In the genomic region with DNA sequence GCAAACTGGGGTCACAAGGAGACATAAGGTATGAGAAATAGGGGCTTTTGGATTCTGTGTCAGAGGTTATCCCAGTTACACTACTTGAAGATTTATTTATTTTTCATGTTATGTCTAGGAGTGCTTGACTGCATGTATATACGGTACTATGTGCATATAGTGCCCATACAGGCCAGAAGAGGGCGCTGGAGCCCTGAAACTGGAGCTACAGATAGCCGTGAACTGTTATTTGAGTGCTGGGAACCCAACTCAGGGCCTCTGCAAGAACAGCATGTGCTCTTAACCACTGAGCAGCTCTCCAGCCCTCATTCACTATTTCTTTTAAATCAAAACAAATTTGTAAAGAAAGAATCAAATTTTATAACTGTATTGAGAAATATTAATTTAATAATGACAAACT, we compare ENCODE assay signal across 22 mouse cellular contexts.
DNase-seq lines count a peak whose midpoint lies in the region; ATAC-seq and TF ChIP-seq lines count a peak whose summit lies in the region.
"Had no signal": no experiment of that assay in that cellular context is flagged by ENCODE, and none has a peak within 500 bp of the region (broad histone marks: within the 10 kb centered on the region; RNA-seq: fewer than 3 reads in every experiment).

No protein-coding gene starts in this region.

- no peaks in the 10 kb centered on the region for H3K27me3 ChIP-seq in forebrain, postnatal 0 days (ENCODE audit: insufficient read depth, low read length)
- H3K27me3 ChIP-seq in forebrain, embryonic 10.5 days (ENCODE audit: poor library complexity, severe bottlenecking): no peaks in the 10 kb centered on the region
- H3K27me3 ChIP-seq in testis, adult 2 months (ENCODE audit: control insufficient read depth, insufficient read depth, low read length): no peaks in the 10 kb centered on the region
- H3K27me3 ChIP-seq in hindbrain, postnatal 0 days (ENCODE audit: insufficient read depth, low read length): no peaks in the 10 kb centered on the region
- H3K27me3 ChIP-seq: heart, embryonic 15.5 days; hindbrain, embryonic 15.5 days had no signal

- WGBS in forebrain, postnatal 0 days: 85% methylated on average over 3 of the region's 3 CpGs
- 77% methylated on average over 3 of the region's 3 CpGs for WGBS in forebrain, embryonic 10.5 days
- WGBS in hindbrain, postnatal 0 days: 77% methylated on average over 3 of the region's 3 CpGs

- no peak overlapping the region for H3K27ac ChIP-seq in forebrain, postnatal 0 days (ENCODE audit: low read depth, low read length)
- H3K27ac ChIP-seq in forebrain, embryonic 10.5 days: no peak overlapping the region
- no peak overlapping the region for H3K27ac ChIP-seq in testis, adult 2 months (ENCODE audit: control insufficient read depth, insufficient read depth, low read depth, low read length)
- H3K27ac ChIP-seq in hindbrain, postnatal 0 days: no peak overlapping the region
- H3K27ac ChIP-seq: embryonic facial prominence, embryonic 10.5 days; heart, embryonic 15.5 days; hindbrain, embryonic 15.5 days; midbrain, embryonic 10.5 days; stomach, postnatal 0 days had no signal

- 0 out of 2 replicates have a peak, but pooled peaks have one; percentile 8 for TF ChIP-seq CTCF in forebrain, postnatal 0 days (IDR thresholded peaks at IDR 0.05; ENCODE audit: low read depth)
- TF ChIP-seq CTCF in testis, adult 2 months (IDR thresholded peaks at IDR 0.05; ENCODE audit: control insufficient read depth, insufficient read depth, insufficient replicate concordance, low read depth, low read length): peak; percentile 12; the same call in 1 of the 2 replicates
- no peak for TF ChIP-seq CTCF in hindbrain, postnatal 0 days (IDR thresholded peaks at IDR 0.05; ENCODE audit: low read depth)

- TF ChIP-seq POLR2A in testis, adult 2 months (IDR thresholded peaks at IDR 0.05; ENCODE audit: control insufficient read depth, low read depth, low read length): no peak

- H3K36me3 ChIP-seq in forebrain, postnatal 0 days (ENCODE audit: insufficient read depth): 0 out of 2 replicates have a peak, but pooled peaks cover 2% of the 10 kb centered on the region
- H3K36me3 ChIP-seq in forebrain, embryonic 10.5 days (replicated peaks): peaks cover 19% of the 10 kb centered on the region
- H3K36me3 ChIP-seq in testis, adult 2 months (ENCODE audit: control insufficient read depth, insufficient read depth, low read length): no peaks in the 10 kb centered on the region; the same call in 1 of the 2 replicates
- H3K36me3 ChIP-seq in hindbrain, postnatal 0 days (ENCODE audit: insufficient read depth, low read length): no peaks in the 10 kb centered on the region

- H3K4me2 ChIP-seq in forebrain, postnatal 0 days (ENCODE audit: low read depth): no peak overlapping the region
- H3K4me2 ChIP-seq in hindbrain, postnatal 0 days (ENCODE audit: low read depth, low read length): no peak overlapping the region
- H3K4me2 ChIP-seq: heart, embryonic 15.5 days; hindbrain, embryonic 15.5 days had no signal

- H3K9ac ChIP-seq in forebrain, postnatal 0 days: no peak overlapping the region
- H3K9ac ChIP-seq in hindbrain, postnatal 0 days (replicated peaks; ENCODE audit: low read length): no peak overlapping the region
- H3K9ac ChIP-seq: heart, embryonic 15.5 days; hindbrain, embryonic 15.5 days had no signal

- H3K9me3 ChIP-seq in forebrain, postnatal 0 days (ENCODE audit: low read length): no peaks in the 10 kb centered on the region
- peaks cover 4% of the 10 kb centered on the region; the same call in 1 of the 2 replicates for H3K9me3 ChIP-seq in forebrain, embryonic 10.5 days
- H3K9me3 ChIP-seq in hindbrain, postnatal 0 days (ENCODE audit: low read length): no peaks in the 10 kb centered on the region
- H3K9me3 ChIP-seq: embryonic facial prominence, embryonic 10.5 days; heart, embryonic 15.5 days; hindbrain, embryonic 15.5 days; midbrain, embryonic 10.5 days had no signal

- H3K4me1 ChIP-seq in forebrain, postnatal 0 days (ENCODE audit: insufficient read depth): 0 out of 2 replicates have a peak, but pooled peaks cover 4% of the 10 kb centered on the region
- no peaks in the 10 kb centered on the region for H3K4me1 ChIP-seq in forebrain, embryonic 10.5 days
- H3K4me1 ChIP-seq in testis, adult 2 months (ENCODE audit: control insufficient read depth, insufficient read depth, low read length): no peaks in the 10 kb centered on the region
- H3K4me1 ChIP-seq in hindbrain, postnatal 0 days (ENCODE audit: insufficient read depth, low read length): no peaks in the 10 kb centered on the region
- H3K4me1 ChIP-seq: embryonic facial prominence, embryonic 10.5 days; hindbrain, embryonic 15.5 days; midbrain, embryonic 10.5 days had no signal

- DNase-seq in forebrain, postnatal 0 days: no peak
- DNase-seq in forebrain, embryonic 10.5 days (ENCODE audit: extremely low spot score, low spot score): no peak
- no peak for DNase-seq in testis, postnatal 10 days (ENCODE audit: low spot score)
- DNase-seq in R1 (ENCODE audit: low read depth, low spot score): peak; percentile 77
- no peak for DNase-seq in cerebellum, adult 9-10 months
- DNase-seq in hindbrain, postnatal 0 days (ENCODE audit: low spot score): no peak
- DNase-seq in neural tube, embryonic 10.5 days (ENCODE audit: extremely low spot score, low spot score): no peak
- DNase-seq: adrenal gland, postnatal 36 days; cerebellum, adult 11 months; cerebellum, postnatal 10 days; heart, postnatal 4 days; kidney, adult 9 months; kidney, postnatal 14 days; layer of hippocampus, postnatal 36 days had no signal

- ATAC-seq in forebrain, postnatal 0 days: no peak
- no peak for ATAC-seq in hindbrain, postnatal 0 days
- ATAC-seq: intestine, embryonic 16.5 days; lung, postnatal 0 days had no signal

- H3K4me3 ChIP-seq in forebrain, postnatal 0 days (ENCODE audit: low read depth, low read length): no peak overlapping the region
- no peak overlapping the region for H3K4me3 ChIP-seq in forebrain, embryonic 10.5 days
- H3K4me3 ChIP-seq in testis, adult 2 months (ENCODE audit: control insufficient read depth, low read depth, low read length): no peak overlapping the region
- H3K4me3 ChIP-seq in hindbrain, postnatal 0 days (ENCODE audit: low read length): no peak overlapping the region
- H3K4me3 ChIP-seq: embryonic facial prominence, embryonic 10.5 days; heart, embryonic 15.5 days; hindbrain, embryonic 15.5 days; midbrain, embryonic 10.5 days had no signal
